Mouse (Mus musculus) C2C12 (cell line): ENCODE measurements around the gene Cc2d2a.

Source experiments
- CEBPB ChIP-seq: IDR thresholded peaks from one replicate; pipeline ENCODE4 v1.6.1; 2011; ENCODE audit warnings: low read depth, mild to moderate bottlenecking, control low read depth, moderate library complexity
- CTCF ChIP-seq: IDR thresholded peaks from one replicate; pipeline ENCODE4 v1.5.1; 2011; ENCODE audit not compliant: control insufficient read depth, insufficient read depth, insufficient read length
- FOSL1 ChIP-seq: IDR thresholded peaks from one replicate; pipeline ENCODE4 v1.8.0; 2011; ENCODE audit warnings: mild to moderate bottlenecking, low read length; ENCODE audit not compliant: poor library complexity, insufficient read depth, severe bottlenecking
- MAX ChIP-seq: IDR thresholded peaks from one replicate; pipeline ENCODE4 v1.6.1; 2011; ENCODE audit warnings: mild to moderate bottlenecking, control low read depth
- MYOG ChIP-seq: IDR thresholded peaks from one replicate; pipeline ENCODE4 v1.6.1; 2011; ENCODE audit not compliant: control insufficient read depth, insufficient read length; ENCODE audit errors: extremely low read depth
- USF1 ChIP-seq: IDR thresholded peaks from one replicate; pipeline ENCODE4 v1.6.1; 2011; ENCODE audit warnings: low read depth, mild to moderate bottlenecking, control low read depth, moderate library complexity

DNA sequence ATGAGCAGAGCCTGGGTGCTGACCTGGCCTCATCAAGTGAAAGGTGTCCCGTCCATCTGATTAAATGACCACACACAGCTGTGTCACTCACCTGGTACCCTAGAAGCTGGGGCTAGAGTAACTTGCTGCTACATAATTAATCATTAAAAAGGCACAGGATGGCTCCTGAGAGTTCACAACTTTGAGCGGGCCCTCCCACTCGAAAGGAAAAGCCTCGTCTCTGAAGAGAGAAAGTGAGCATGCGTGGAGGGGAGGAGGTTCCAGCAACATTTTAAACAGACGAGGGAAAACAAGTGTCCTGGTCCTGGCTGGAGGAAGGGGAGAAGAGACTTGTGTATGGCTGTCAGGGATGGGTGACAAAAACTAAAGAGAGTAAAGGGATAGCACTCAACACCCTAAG is 1.4 kb downstream of the Cc2d2a start:
- TF ChIP-seq CTCF (no peak), FOSL1 (no peak), MYOG (no peak), MAX (no peak), USF1 (no peak), CEBPB (no peak)
